In the genomic region with DNA sequence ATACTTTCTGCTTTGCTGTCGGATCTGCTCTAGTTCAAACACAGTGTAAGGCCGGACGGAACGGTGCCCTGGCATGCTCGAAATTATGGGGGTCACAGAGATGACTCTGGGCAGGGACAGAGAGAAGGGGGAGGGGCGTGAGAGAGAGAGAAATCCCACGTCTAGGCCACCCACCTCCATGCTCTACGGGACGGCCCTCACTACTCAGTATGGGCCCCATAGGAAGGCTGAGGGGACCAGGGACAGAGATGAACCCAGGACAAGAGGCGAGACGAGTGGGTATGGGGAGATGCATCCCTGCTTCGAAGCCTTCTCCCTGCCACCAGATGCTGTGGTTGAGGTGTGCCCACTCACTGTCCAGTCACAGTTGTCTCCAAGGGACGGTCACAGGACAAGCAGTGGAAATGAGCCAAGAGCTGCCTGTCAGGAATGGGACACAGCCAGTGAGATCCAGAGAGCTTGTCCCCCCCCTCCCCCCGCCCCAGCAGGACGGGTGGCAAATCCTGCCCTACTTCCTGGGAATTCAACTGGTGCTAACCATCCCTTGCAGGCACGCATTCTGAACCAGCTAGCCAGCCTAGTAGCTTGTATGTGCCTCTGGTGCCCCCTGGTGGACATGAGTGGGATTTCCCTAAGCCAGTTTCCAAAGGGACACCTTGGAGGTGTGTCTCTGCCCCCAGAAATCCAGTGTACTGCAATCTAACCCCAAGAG, we compare ENCODE assay signal across 8 mouse cellular contexts. TPM values are rescaled to one million over a fixed set of nuclear protein-coding genes. Genes with fewer than 3 reads are reported as not detected.
DNase-seq lines count a peak whose midpoint lies in the region; ATAC-seq and TF ChIP-seq lines count a peak whose summit lies in the region.

No protein-coding gene starts in this region.

- intact Hi-C loops in heart, postnatal 36 days (cut with DNase I): loop anchor here (1.0 to 5.0 kb wide), 3 partner anchors 58 to 218 kb away; no protein-coding TSS in a partner anchor

- no peak overlapping the region for H3K27ac ChIP-seq in forebrain, embryonic 16.5 days (ENCODE audit: low read length)

- H3K4me3 ChIP-seq in E14TG2a.4 (replicated peaks; ENCODE audit: low read length): peak overlapping the region; percentile 70
- H3K4me3 ChIP-seq in forebrain, embryonic 16.5 days (replicated peaks; ENCODE audit: low read length): no peak overlapping the region

- peaks cover 12% of the 10 kb centered on the region for H3K9me3 ChIP-seq in E14TG2a.4 (ENCODE audit: low read length)
- no peaks in the 10 kb centered on the region for H3K9me3 ChIP-seq in forebrain, embryonic 16.5 days (ENCODE audit: control insufficient read depth, low read length)

- H3K27me3 ChIP-seq in E14TG2a.4 (ENCODE audit: insufficient read depth, low read length): peaks cover 31% of the 10 kb centered on the region
- peaks cover 10% of the 10 kb centered on the region for H3K27me3 ChIP-seq in forebrain, embryonic 16.5 days (replicated peaks; ENCODE audit: control insufficient read depth, insufficient read depth, low read length)

- TF ChIP-seq CTCF in E14TG2a.4 (conservative IDR thresholded peaks at IDR 0.05; ENCODE audit: low read length): peak; percentile 94

- DNase-seq in cerebellum, adult 11 months: peak; percentile 88
- peak; percentile 93 to 97 for DNase-seq in heart, postnatal 36 days
- peak; percentile 81 to 96 for DNase-seq in layer of hippocampus, adult 18-20 months (ENCODE audit: low spot score in 2 of 2)
- DNase-seq in lung, adult 18-20 months: peak; percentile 88 to 91
- DNase-seq in testis, postnatal 14 days (ENCODE audit: low spot score): peak; percentile 86

- peaks cover 10% of the 10 kb centered on the region for H3K36me3 ChIP-seq in E14TG2a.4 (ENCODE audit: insufficient read depth, low read length)
- no peaks in the 10 kb centered on the region for H3K36me3 ChIP-seq in forebrain, embryonic 16.5 days (ENCODE audit: control insufficient read depth, insufficient read depth)

- H3K4me2 ChIP-seq in forebrain, embryonic 16.5 days (ENCODE audit: low read length): no peak overlapping the region

- peaks cover 71% of the 10 kb centered on the region for H3K4me1 ChIP-seq in E14TG2a.4 (replicated peaks; ENCODE audit: low read depth, low read length)
- 0 out of 2 replicates have a peak, but pooled peaks cover 3% of the 10 kb centered on the region for H3K4me1 ChIP-seq in forebrain, embryonic 16.5 days (replicated peaks; ENCODE audit: control insufficient read depth, insufficient read depth, low read length)

- WGBS in forebrain, embryonic 16.5 days: 27% methylated on average over 16 of the region's 16 CpGs

- peak; percentile 71 for ATAC-seq in forebrain, embryonic 16.5 days
- ATAC-seq in neutrophil, adult 5-6 weeks (ENCODE audit: extremely low read depth, insufficient number of reproducible peaks, low FRiP score, poor library complexity, severe bottlenecking): peak; percentile 77

- peak overlapping the region; percentile 17; the same call in 1 of the 2 replicates for H3K9ac ChIP-seq in forebrain, embryonic 16.5 days (replicated peaks; ENCODE audit: low read depth, low read length)

RNA-seq across cellular contexts. Expression of gene Ubald2, which starts 11.9 kb away (rescaled TPM):
- 45.1 and 53.4 TPM in 2 replicates for polyA plus RNA-seq in forebrain, embryonic 16.5 days (2015; fragmentation: Nextera tagmentation; extraction: Ambion mirVana)
- 10 to 100 TPM; 40.4 to 44.9 TPM for total RNA-seq in heart, postnatal 36 days (2021)
- total RNA-seq in layer of hippocampus, adult 18-20 months (2021): 10 to 100 TPM; 33.3 to 40.5 TPM
- 82.2 and 89.0 TPM in 2 replicates for total RNA-seq in neutrophil, adult 5-6 weeks (2017)

RNA-seq across cellular contexts. Expression of gene Qrich2, which starts 20.3 kb away (rescaled TPM):
- polyA plus RNA-seq in forebrain, embryonic 16.5 days (2015; fragmentation: Nextera tagmentation; extraction: Ambion mirVana): 0.09 TPM in 1 of 2 replicates, not detected in the other
- total RNA-seq in heart, postnatal 36 days (2021): under 1 TPM in 1 of 2 experiments, not detected in 1; 0.11 TPM
- total RNA-seq in layer of hippocampus, adult 18-20 months (2021): not detected
- 0.25 TPM in 1 of 2 replicates, not detected in the other for total RNA-seq in neutrophil, adult 5-6 weeks (2017)

RNA-seq across cellular contexts. Expression of gene Rnf157, which starts 32.9 kb away (rescaled TPM):
- 37.4 and 40.7 TPM in 2 replicates for polyA plus RNA-seq in forebrain, embryonic 16.5 days (2015; fragmentation: Nextera tagmentation; extraction: Ambion mirVana)
- total RNA-seq in heart, postnatal 36 days (2021): 1 to 10 TPM; 5.8 to 6.1 TPM
- 100 to 1,000 TPM; 245 to 252 TPM for total RNA-seq in layer of hippocampus, adult 18-20 months (2021)
- total RNA-seq in neutrophil, adult 5-6 weeks (2017): 16.0 and 17.0 TPM in 2 replicates

RNA-seq across cellular contexts. Expression of gene Prpsap1, which starts 48.2 kb away (rescaled TPM):
- polyA plus RNA-seq in forebrain, embryonic 16.5 days (2015; fragmentation: Nextera tagmentation; extraction: Ambion mirVana): 200 and 201 TPM in 2 replicates
- total RNA-seq in heart, postnatal 36 days (2021): 10 to 100 TPM; 30.9 to 34.6 TPM
- total RNA-seq in layer of hippocampus, adult 18-20 months (2021): 10 to 100 TPM; 87.0 to 91.5 TPM
- 38.2 and 47.6 TPM in 2 replicates for total RNA-seq in neutrophil, adult 5-6 weeks (2017)

Comparison
In these comparisons a context has a peak if more than half of its experiments do, and no peak if none do; other contexts are left out.
1. RNA of gene Rnf157, which starts 32.9 kb away (total RNA-seq): 245 to 252 TPM in layer of hippocampus, adult 18-20 months; 16.0 to 17.0 TPM in neutrophil, adult 5-6 weeks and 5.8 to 6.1 TPM in heart, postnatal 36 days; every median in the first group is over 10 times any median in the second.
2. Peak in every context shown above with its lines, with median percentiles within 50 percentile points of each other: DNase-seq.